ENCODE assay signal across 8 mouse cellular contexts in genomic region chr5:150196881-150197311, GRCm38 (mm10).
A peak's percentile ranks its signal among the peaks of the same experiment; 100 is the strongest.
DNase-seq lines count a peak whose midpoint lies in the region; ATAC-seq and TF ChIP-seq lines count a peak whose summit lies in the region.

No protein-coding gene starts in this region.

- H3K4me3 ChIP-seq in lung, embryonic 14.5 days (ENCODE audit: low read depth, low read length), result peak overlapping the region; percentile 37
- H3K4me3 ChIP-seq in hindbrain, embryonic 13.5 days, result 0 out of 2 replicates have a peak overlapping the region, but pooled peaks have one; percentile 40
- H3K4me3 ChIP-seq in liver, embryonic 13.5 days (replicated peaks), result peak overlapping the region; percentile 55; the same call in 1 of the 2 replicates
- H3K4me3 ChIP-seq in small intestine, adult 2 months (ENCODE audit: low read depth, low read length), result peak overlapping the region; percentile 2; the same call in 1 of the 2 replicates

- peak; percentile 39; the same call in 1 of the 2 replicates for ATAC-seq in lung, embryonic 14.5 days (ENCODE audit: insufficient read depth)
- ATAC-seq in hindbrain, embryonic 13.5 days (ENCODE audit: low FRiP score), result no peak
- ATAC-seq in liver, embryonic 13.5 days (ENCODE audit: low read depth), result no peak

- H3K9me3 ChIP-seq in lung, embryonic 14.5 days (ENCODE audit: low read depth, low read length), result no peaks in the 10 kb centered on the region
- H3K9me3 ChIP-seq in hindbrain, embryonic 13.5 days, result no peaks in the 10 kb centered on the region
- H3K9me3 ChIP-seq in liver, embryonic 13.5 days (replicated peaks), result no peaks in the 10 kb centered on the region

- no peaks in the 10 kb centered on the region for H3K36me3 ChIP-seq in lung, embryonic 14.5 days (ENCODE audit: insufficient read depth)
- H3K36me3 ChIP-seq in hindbrain, embryonic 13.5 days, result no peaks in the 10 kb centered on the region
- no peaks in the 10 kb centered on the region for H3K36me3 ChIP-seq in liver, embryonic 13.5 days
- H3K36me3 ChIP-seq in small intestine, adult 2 months (ENCODE audit: control insufficient read depth, insufficient read depth, low read length), result no peaks in the 10 kb centered on the region

- peak; percentile 30 for DNase-seq in lung, embryonic 14.5 days
- DNase-seq in lung, postnatal 25 days (ENCODE audit: low spot score), result no peak
- DNase-seq in liver, embryonic 13.5 days, result no peak
- DNase-seq in B cell, adult 2 months, result no peak
- no peak for DNase-seq in cerebellum, postnatal 36 days
- DNase-seq in left cerebral cortex, adult 18-20 months (ENCODE audit: low spot score in 2 of 2), result no peak

- peak overlapping the region; percentile 56; the same call in 1 of the 2 replicates for H3K27ac ChIP-seq in lung, embryonic 14.5 days (ENCODE audit: low read depth)
- no peak overlapping the region for H3K27ac ChIP-seq in hindbrain, embryonic 13.5 days
- no peak overlapping the region for H3K27ac ChIP-seq in liver, embryonic 13.5 days
- no peak overlapping the region for H3K27ac ChIP-seq in small intestine, adult 2 months (ENCODE audit: insufficient read depth, low read depth, low read length)

- TF ChIP-seq POLR2A in small intestine, adult 2 months (IDR thresholded peaks at IDR 0.05; ENCODE audit: low read depth, low read length), result no peak

- no peak overlapping the region for H3K9ac ChIP-seq in lung, embryonic 14.5 days
- no peak overlapping the region for H3K9ac ChIP-seq in hindbrain, embryonic 13.5 days
- no peak overlapping the region for H3K9ac ChIP-seq in liver, embryonic 13.5 days

- WGBS in lung, embryonic 14.5 days, result 8% methylated on average over 6 of the region's 6 CpGs
- 47% methylated on average over 6 of the region's 6 CpGs for WGBS in hindbrain, embryonic 13.5 days
- WGBS in liver, embryonic 13.5 days (ENCODE audit: insufficient replicate concordance), result 41% methylated on average over 6 of the region's 6 CpGs
- 15% methylated on average over 6 of the region's 6 CpGs for WGBS in small intestine, adult 2 months

- no peak for TF ChIP-seq CTCF in lung, embryonic 14.5 days (IDR thresholded peaks at IDR 0.05; ENCODE audit: low read depth)
- TF ChIP-seq CTCF in small intestine, adult 2 months (IDR thresholded peaks at IDR 0.05; ENCODE audit: extremely low read depth, insufficient read length, insufficient replicate concordance, low read depth, low read length), result no peak

- peak overlapping the region; percentile 71 for H3K4me2 ChIP-seq in lung, embryonic 14.5 days
- peak overlapping the region; percentile 73 for H3K4me2 ChIP-seq in hindbrain, embryonic 13.5 days
- peak overlapping the region; percentile 73 for H3K4me2 ChIP-seq in liver, embryonic 13.5 days

- 0 out of 2 replicates have a peak, but pooled peaks cover 4% of the 10 kb centered on the region for H3K4me1 ChIP-seq in lung, embryonic 14.5 days (ENCODE audit: insufficient read depth)
- peaks cover 16% of the 10 kb centered on the region for H3K4me1 ChIP-seq in hindbrain, embryonic 13.5 days (replicated peaks)
- peaks cover 13% of the 10 kb centered on the region for H3K4me1 ChIP-seq in liver, embryonic 13.5 days (replicated peaks)
- no peaks in the 10 kb centered on the region for H3K4me1 ChIP-seq in small intestine, adult 2 months (ENCODE audit: control insufficient read depth, insufficient read depth, insufficient read length, low read length)

- H3K27me3 ChIP-seq in lung, embryonic 14.5 days (ENCODE audit: insufficient read depth, low read length), result no peaks in the 10 kb centered on the region
- H3K27me3 ChIP-seq in hindbrain, embryonic 13.5 days, result 0 out of 2 replicates have a peak, but pooled peaks cover 4% of the 10 kb centered on the region
- no peaks in the 10 kb centered on the region for H3K27me3 ChIP-seq in liver, embryonic 13.5 days
- no peaks in the 10 kb centered on the region for H3K27me3 ChIP-seq in small intestine, adult 2 months (ENCODE audit: control insufficient read depth, insufficient read depth, low read length)

Comparison
In these comparisons a context has a peak if more than half of its experiments do, and no peak if none do; other contexts are left out.
1. H3K4me3 ChIP-seq: peak in every context shown above with its lines; median percentile 55 in liver, embryonic 13.5 days; 40 in hindbrain, embryonic 13.5 days; 37 in lung, embryonic 14.5 days; 2 in small intestine, adult 2 months.